Mouse (Mus musculus): ENCODE measurements at regions not wholly inside any gene's neighbourhood (a gene's known extent, or its start where the extent isn't known, plus 50 kb on each side); places are given as distances from the start of the nearest gene placed in this dataset.

DNA sequence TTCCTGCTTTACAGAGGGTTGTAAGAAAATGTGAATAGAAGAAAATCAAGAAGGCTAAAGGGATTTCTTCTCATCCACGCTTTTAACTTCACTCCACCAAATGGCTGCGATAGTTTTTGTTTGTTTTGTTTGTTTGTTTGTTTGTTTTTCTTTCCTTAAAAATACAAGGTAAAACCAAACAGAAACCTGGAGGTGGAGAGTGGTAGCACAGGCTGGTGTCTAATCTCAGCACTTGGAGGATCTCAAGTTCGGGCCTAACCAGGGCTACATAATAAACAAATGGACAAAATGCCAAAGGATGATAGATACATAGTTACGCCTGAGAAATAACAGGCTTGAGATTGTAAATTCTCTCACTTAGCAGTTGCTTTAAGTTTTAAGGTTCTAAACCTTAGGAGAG, 50.8 kb upstream of the Mboat1 start:
- 67% methylated on average over 4 of the region's 4 CpGs for WGBS
- Histone ChIP-seq H3K27ac (ENCODE audit: low read depth, low read length) (no peak overlapping the region), H3K4me1 (ENCODE audit: control insufficient read depth, insufficient read depth, low read length) (no peaks in the 10 kb centered on the region), H3K9ac (ENCODE audit: low read length) (no peak overlapping the region), H3K27me3 (replicated peaks; ENCODE audit: control insufficient read depth, insufficient read depth, low read length) (no peaks in the 10 kb centered on the region), H3K9me3 (replicated peaks; ENCODE audit: control insufficient read depth, low read length) (no peaks in the 10 kb centered on the region), H3K4me2 (ENCODE audit: low read length) (no peak overlapping the region), H3K36me3 (ENCODE audit: control insufficient read depth, insufficient read depth, low read length) (no peaks in the 10 kb centered on the region), H3K4me3 (ENCODE audit: low read depth, low read length) (no peak overlapping the region)
- no peak for DNase-seq (ENCODE audit: low spot score)
- ATAC-seq: no peak; the same call in none of the 2 replicates

DNA sequence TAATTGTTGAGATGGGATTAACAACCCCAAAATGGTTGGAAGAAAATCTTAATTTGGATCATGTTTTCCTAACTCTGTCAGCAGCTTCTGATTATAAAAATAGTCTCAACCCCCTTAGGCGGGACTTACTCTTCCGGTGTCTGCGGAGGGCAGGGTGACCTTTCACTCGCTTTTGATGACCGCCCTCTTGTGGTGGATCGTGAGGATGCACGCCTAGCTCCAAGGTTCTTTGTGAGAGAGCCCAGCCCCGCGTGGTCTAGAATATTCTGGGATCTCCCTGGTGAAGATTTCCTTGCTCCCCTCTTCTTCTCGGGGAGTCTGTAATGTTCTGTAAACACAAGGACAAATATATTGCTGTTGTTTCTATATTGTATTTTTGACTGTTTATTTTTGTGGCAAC, 51.3 kb upstream of the Mboat1 start:
- 3% methylated on average over 10 of the region's 10 CpGs for WGBS
- no peaks in the 10 kb centered on the region for H3K27me3 ChIP-seq (replicated peaks; ENCODE audit: control insufficient read depth, insufficient read depth, low read length)
- no peaks in the 10 kb centered on the region for H3K4me1 ChIP-seq (ENCODE audit: control insufficient read depth, insufficient read depth, low read length)
- H3K9ac ChIP-seq (ENCODE audit: low read length): no peak overlapping the region
- peak overlapping the region; percentile 23; the same call in 1 of the 2 replicates for H3K4me2 ChIP-seq (ENCODE audit: low read length)
- no peaks in the 10 kb centered on the region for H3K36me3 ChIP-seq (ENCODE audit: control insufficient read depth, insufficient read depth, low read length)
- H3K27ac ChIP-seq (ENCODE audit: low read depth, low read length): no peak overlapping the region
- H3K4me3 ChIP-seq (ENCODE audit: low read depth, low read length): no peak overlapping the region
- DNase-seq (ENCODE audit: low spot score) (peak; percentile 92), ATAC-seq (peak; percentile 94)
- no peaks in the 10 kb centered on the region for H3K9me3 ChIP-seq (replicated peaks; ENCODE audit: control insufficient read depth, low read length)

DNA sequence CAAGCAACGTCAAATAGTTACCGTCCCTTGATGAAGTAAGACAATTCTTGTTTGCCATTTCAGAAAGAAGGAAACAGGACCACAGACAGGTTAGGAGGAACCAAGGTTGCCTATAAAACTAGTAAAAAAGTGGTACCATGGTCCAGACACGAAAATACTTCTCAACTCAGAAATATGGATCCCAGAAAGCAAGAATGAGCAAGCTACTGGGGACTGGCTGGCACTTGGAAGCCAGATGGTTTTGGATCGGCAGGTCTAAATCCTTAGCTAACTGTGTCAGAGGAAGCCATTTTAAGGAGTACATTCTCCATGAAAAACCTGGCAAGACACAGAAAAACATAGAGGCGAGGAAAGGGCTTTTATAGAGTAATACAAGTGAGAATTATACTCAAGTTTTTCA, 51.9 kb upstream of the Mboat1 start:
- Histone ChIP-seq H3K4me3 (ENCODE audit: low read depth, low read length) (no peak overlapping the region), H3K9me3 (replicated peaks; ENCODE audit: control insufficient read depth, low read length) (no peaks in the 10 kb centered on the region), H3K27ac (ENCODE audit: low read depth, low read length) (no peak overlapping the region), H3K27me3 (replicated peaks; ENCODE audit: control insufficient read depth, insufficient read depth, low read length) (no peaks in the 10 kb centered on the region), H3K9ac (ENCODE audit: low read length) (no peak overlapping the region), H3K4me1 (ENCODE audit: control insufficient read depth, insufficient read depth, low read length) (no peaks in the 10 kb centered on the region), H3K36me3 (ENCODE audit: control insufficient read depth, insufficient read depth, low read length) (no peaks in the 10 kb centered on the region), H3K4me2 (ENCODE audit: low read length) (no peak overlapping the region)
- 81% methylated on average over 5 of the region's 5 CpGs for WGBS
- DNase-seq (ENCODE audit: low spot score) (no peak), ATAC-seq (no peak)

DNA sequence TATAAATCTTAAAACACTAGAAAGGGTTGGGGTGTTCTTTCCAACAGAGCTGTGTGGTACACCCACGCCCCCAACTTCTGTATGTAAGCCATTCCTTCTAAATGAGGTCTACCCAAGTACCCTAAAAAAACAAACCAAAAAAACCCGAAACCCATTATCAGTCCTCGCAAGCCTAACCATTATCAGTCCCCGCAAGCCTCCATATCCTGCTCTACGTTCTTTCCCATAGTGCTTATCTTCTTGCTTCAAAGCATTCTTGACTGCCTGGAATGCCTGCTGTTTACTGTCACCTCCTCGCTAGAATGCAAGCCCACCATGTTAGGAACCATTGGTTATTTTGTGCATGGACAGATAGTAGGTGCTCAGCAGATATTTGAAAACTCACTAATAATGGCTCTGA, 52.3 kb upstream of the Mboat1 start:
- DNase-seq (ENCODE audit: low spot score) (no peak), ATAC-seq (no peak)
- Histone ChIP-seq H3K4me2 (ENCODE audit: low read length) (no peak overlapping the region), H3K9ac (ENCODE audit: low read length) (no peak overlapping the region), H3K4me3 (ENCODE audit: low read depth, low read length) (no peak overlapping the region), H3K4me1 (ENCODE audit: control insufficient read depth, insufficient read depth, low read length) (no peaks in the 10 kb centered on the region), H3K9me3 (replicated peaks; ENCODE audit: control insufficient read depth, low read length) (no peaks in the 10 kb centered on the region), H3K27ac (ENCODE audit: low read depth, low read length) (no peak overlapping the region), H3K36me3 (ENCODE audit: control insufficient read depth, insufficient read depth, low read length) (no peaks in the 10 kb centered on the region), H3K27me3 (replicated peaks; ENCODE audit: control insufficient read depth, insufficient read depth, low read length) (no peaks in the 10 kb centered on the region)
- 92% methylated on average over 6 of the region's 6 CpGs for whole genome bisulfite sequencing

DNA sequence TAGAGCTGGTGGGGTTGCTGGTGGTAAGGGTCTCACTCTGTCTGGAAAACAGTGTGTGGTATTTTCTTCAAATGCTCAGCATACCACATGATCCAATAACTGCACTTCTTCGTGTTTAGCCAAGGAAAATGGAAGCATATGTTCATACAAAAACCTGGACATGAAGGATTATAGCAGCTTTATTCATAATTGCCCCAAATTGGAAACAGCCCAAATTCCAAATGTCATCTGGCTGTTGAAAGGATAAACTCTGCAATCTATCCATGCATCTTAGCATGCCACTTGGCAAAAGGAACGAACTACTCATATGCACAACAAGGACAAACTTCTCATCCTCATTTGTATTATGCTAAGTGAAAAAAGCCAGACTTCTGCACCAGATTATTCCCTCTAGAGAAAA, 53.5 kb upstream of the Mboat1 start:
- 68% methylated on average over 2 of the region's 2 CpGs for WGBS
- Histone ChIP-seq H3K27me3 (replicated peaks; ENCODE audit: control insufficient read depth, insufficient read depth, low read length) (no peaks in the 10 kb centered on the region), H3K36me3 (ENCODE audit: control insufficient read depth, insufficient read depth, low read length) (no peaks in the 10 kb centered on the region), H3K4me1 (ENCODE audit: control insufficient read depth, insufficient read depth, low read length) (no peaks in the 10 kb centered on the region), H3K9me3 (replicated peaks; ENCODE audit: control insufficient read depth, low read length) (no peaks in the 10 kb centered on the region), H3K4me3 (ENCODE audit: low read depth, low read length) (no peak overlapping the region), H3K4me2 (ENCODE audit: low read length) (no peak overlapping the region), H3K9ac (ENCODE audit: low read length) (no peak overlapping the region), H3K27ac (ENCODE audit: low read depth, low read length) (no peak overlapping the region)
- DNase-seq (ENCODE audit: low spot score): no peak
- no peak for ATAC-seq

DNA sequence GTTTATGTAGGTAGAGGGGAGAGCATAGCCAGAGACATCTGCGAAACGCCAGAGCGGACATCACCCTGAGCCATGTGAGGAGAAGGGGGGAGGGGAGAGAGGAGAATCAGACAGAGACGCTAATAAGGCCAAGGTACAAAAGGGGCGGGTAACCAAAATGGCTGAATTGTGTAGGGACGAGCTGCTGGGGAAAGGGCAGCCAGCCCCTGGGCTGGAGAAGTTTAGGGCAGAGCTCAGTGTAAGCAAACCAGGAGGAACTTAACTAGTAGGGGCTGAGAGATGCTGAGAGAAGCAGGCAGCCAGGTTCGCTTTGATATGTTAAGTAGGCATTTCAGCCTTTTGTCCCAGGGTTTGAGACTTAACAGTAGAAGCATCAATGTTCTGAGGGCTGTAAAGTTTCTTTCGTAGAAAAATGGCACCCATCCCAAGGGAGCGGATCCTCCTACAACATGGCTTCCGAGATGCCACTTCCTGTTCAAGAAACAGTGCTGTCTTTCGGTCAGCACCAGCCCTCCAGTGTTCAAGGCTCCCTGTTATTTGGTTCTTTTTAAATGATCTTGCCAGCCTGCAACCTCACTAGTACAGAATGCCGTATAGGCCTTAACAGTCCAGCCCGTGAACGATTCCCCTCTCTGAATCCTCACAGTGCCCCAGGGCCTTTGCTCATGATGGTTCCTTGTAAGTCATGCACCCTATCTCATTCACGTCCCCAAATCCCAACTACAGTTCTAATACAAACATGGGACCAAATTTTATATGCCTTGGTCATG, 55.4 kb upstream of the Mboat1 start:
- Histone ChIP-seq H3K4me3 (ENCODE audit: low read depth, low read length) (no peak overlapping the region), H3K9me3 (replicated peaks; ENCODE audit: control insufficient read depth, low read length) (no peaks in the 10 kb centered on the region), H3K27me3 (replicated peaks; ENCODE audit: control insufficient read depth, insufficient read depth, low read length) (no peaks in the 10 kb centered on the region), H3K4me1 (ENCODE audit: control insufficient read depth, insufficient read depth, low read length) (no peaks in the 10 kb centered on the region), H3K36me3 (ENCODE audit: control insufficient read depth, insufficient read depth, low read length) (no peaks in the 10 kb centered on the region), H3K27ac (ENCODE audit: low read depth, low read length) (no peak overlapping the region), H3K9ac (ENCODE audit: low read length) (no peak overlapping the region), H3K4me2 (ENCODE audit: low read length) (no peak overlapping the region)
- DNase-seq (ENCODE audit: low spot score) (no peak), ATAC-seq (no peak)
- 58% methylated on average over 15 of the region's 15 CpGs for WGBS

DNA sequence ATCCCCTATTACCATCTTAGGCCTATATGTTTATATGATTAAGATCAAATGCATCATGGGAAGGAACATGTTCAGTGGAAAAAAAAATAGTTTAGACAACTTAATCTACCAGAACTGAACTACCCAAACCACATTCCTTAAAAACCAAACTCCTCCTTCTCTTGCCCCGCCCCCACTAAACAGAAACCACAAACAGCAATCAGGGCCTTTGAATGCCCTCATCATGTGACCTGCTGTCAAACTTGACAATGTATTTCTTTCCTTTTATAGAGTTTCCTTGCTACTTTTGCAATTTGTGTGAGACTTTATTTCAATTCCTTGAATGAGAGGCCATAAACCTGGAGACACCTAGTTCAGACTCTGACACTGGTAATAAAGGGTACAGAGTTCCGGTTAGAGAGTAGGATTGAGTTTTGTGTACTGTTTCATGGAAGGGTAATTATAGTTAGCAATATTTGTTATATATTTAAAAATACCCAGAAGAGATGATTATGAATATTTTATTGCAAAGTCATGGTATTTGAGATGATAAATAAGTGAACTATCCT, 61.7 kb upstream of the Mboat1 start:
- H3K4me3 ChIP-seq (ENCODE audit: low read depth, low read length): no peak overlapping the region
- WGBS: 94% methylated on average over 2 of the region's 2 CpGs
- no peak for ATAC-seq

DNA sequence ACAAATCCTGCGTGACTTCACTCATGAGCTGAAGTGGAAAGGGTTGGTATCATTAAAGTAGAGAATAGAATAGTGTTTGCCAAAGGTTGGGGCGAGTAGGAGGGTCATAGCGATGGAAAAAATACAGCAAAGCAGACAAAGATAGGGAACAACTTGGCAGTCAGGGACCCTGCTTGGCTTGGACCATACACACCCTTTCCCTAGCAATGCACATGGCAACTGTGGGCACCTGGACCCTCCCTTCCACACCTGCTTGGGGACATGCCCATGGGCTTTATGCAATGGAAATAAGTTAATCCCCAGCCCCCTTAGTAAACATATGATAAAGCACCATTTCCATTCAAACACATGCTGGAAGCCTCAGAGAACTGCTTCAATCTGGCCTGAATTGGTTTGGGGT, 62.2 kb upstream of the Mboat1 start:
- 86% methylated on average over 3 of the region's 3 CpGs for WGBS
- no peaks in the 10 kb centered on the region for H3K4me1 ChIP-seq (ENCODE audit: control insufficient read depth, insufficient read depth, low read length)
- H3K9ac ChIP-seq (ENCODE audit: low read length): no peak overlapping the region
- DNase-seq (ENCODE audit: low spot score) (no peak), ATAC-seq (no peak)
- H3K9me3 ChIP-seq (replicated peaks; ENCODE audit: control insufficient read depth, low read length): no peaks in the 10 kb centered on the region
- H3K27me3 ChIP-seq (replicated peaks; ENCODE audit: control insufficient read depth, insufficient read depth, low read length): no peaks in the 10 kb centered on the region
- H3K36me3 ChIP-seq (ENCODE audit: control insufficient read depth, insufficient read depth, low read length): no peaks in the 10 kb centered on the region
- H3K27ac ChIP-seq (ENCODE audit: low read depth, low read length): no peak overlapping the region
- no peak overlapping the region for H3K4me3 ChIP-seq (ENCODE audit: low read depth, low read length)
- no peak overlapping the region for H3K4me2 ChIP-seq (ENCODE audit: low read length)

More for the DNA sequence above, 61.7 kb upstream of the Mboat1 start:
- Histone ChIP-seq H3K9me3 (replicated peaks; ENCODE audit: control insufficient read depth, low read length) (no peaks in the 10 kb centered on the region), H3K36me3 (ENCODE audit: control insufficient read depth, insufficient read depth, low read length) (no peaks in the 10 kb centered on the region), H3K9ac (ENCODE audit: low read length) (no peak overlapping the region), H3K27me3 (replicated peaks; ENCODE audit: control insufficient read depth, insufficient read depth, low read length) (no peaks in the 10 kb centered on the region), H3K4me2 (ENCODE audit: low read length) (no peak overlapping the region), H3K4me1 (ENCODE audit: control insufficient read depth, insufficient read depth, low read length) (no peaks in the 10 kb centered on the region), H3K27ac (ENCODE audit: low read depth, low read length) (no peak overlapping the region)
- DNase-seq (ENCODE audit: low spot score): no peak

DNA sequence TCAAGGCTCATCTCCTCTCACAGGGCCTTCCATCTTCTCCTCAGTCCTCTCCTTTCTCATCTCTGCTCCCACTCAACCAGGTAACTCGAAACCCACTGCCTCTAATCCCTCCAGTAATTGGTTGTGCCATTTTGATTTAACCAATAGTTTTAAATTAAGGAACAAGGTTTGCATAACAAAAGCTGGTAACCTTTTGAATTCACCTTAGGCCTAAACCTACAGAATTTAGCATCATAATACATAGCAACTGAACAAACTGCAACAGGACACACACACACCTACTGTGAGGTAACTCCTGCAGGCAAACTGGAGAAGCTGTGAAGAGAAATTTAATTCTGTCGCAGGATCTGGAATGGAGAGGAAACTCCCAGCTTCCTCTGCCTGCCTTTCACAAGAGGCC, 66.9 kb upstream of the Mboat1 start:
- Histone ChIP-seq H3K9ac (ENCODE audit: low read length) (no peak overlapping the region), H3K36me3 (ENCODE audit: control insufficient read depth, insufficient read depth, low read length) (no peaks in the 10 kb centered on the region), H3K27me3 (replicated peaks; ENCODE audit: control insufficient read depth, insufficient read depth, low read length) (no peaks in the 10 kb centered on the region), H3K4me1 (ENCODE audit: control insufficient read depth, insufficient read depth, low read length) (no peaks in the 10 kb centered on the region), H3K4me2 (ENCODE audit: low read length) (no peak overlapping the region), H3K4me3 (ENCODE audit: low read depth, low read length) (no peak overlapping the region), H3K27ac (ENCODE audit: low read depth, low read length) (no peak overlapping the region), H3K9me3 (replicated peaks; ENCODE audit: control insufficient read depth, low read length) (no peaks in the 10 kb centered on the region)
- ATAC-seq: no peak
- WGBS: 36% methylated on average over 2 of the region's 2 CpGs
- DNase-seq (ENCODE audit: low spot score): no peak

Measured in forebrain, embryonic 14.5 days (tissue).